In the genomic region with DNA sequence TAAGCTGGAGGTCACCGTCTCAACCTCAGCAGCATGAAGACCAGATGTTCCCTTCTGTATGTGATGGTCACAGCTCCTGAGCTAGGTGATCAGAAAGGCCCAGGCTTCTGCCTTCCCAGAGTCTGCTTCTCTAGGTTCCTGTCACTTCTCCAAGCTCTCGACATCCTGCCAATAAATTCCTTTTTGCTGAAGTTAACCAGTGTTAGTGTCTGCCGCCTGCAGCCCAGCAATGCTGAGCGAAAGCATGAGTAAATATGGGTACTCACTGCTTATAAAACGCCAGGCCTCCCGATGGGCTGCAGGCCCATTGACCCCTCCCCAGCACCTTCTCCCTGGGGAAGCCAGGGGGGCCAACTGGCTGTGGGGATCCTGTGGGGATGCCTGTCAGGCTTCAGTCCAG, we compare ENCODE assay signal across 8 mouse cellular contexts.
A peak's percentile ranks its signal among the peaks of the same experiment; 100 is the strongest.
DNase-seq lines count a peak whose midpoint lies in the region; ATAC-seq and TF ChIP-seq lines count a peak whose summit lies in the region.

No protein-coding gene starts in this region.

- no peak overlapping the region for H3K9ac ChIP-seq in neural tube, embryonic 13.5 days
- no peak overlapping the region for H3K9ac ChIP-seq in heart, embryonic 16.5 days (ENCODE audit: low read length)
- no peak overlapping the region for H3K9ac ChIP-seq in stomach, postnatal 0 days (ENCODE audit: low read length)

- 0 out of 2 replicates have a peak, but pooled peaks have one; percentile 3 for TF ChIP-seq CTCF in stomach, postnatal 0 days (IDR thresholded peaks at IDR 0.05; ENCODE audit: low read depth)

- no peak for TF ChIP-seq EP300 in stomach, postnatal 0 days (optimal IDR thresholded peaks at IDR 0.05)

- 0 out of 2 replicates have a peak overlapping the region, but pooled peaks have one; percentile 2 for H3K27ac ChIP-seq in neural tube, embryonic 13.5 days (replicated peaks)
- H3K27ac ChIP-seq in heart, embryonic 16.5 days (ENCODE audit: low read length) = peak overlapping the region; percentile 30; the same call in 1 of the 2 replicates
- peak overlapping the region; percentile 94 for H3K27ac ChIP-seq in stomach, postnatal 0 days (replicated peaks)

- H3K27me3 ChIP-seq in neural tube, embryonic 13.5 days = no peaks in the 10 kb centered on the region
- no peaks in the 10 kb centered on the region for H3K27me3 ChIP-seq in heart, embryonic 16.5 days (ENCODE audit: control insufficient read depth, insufficient read depth, low read length)
- no peaks in the 10 kb centered on the region for H3K27me3 ChIP-seq in stomach, postnatal 0 days (ENCODE audit: control insufficient read depth, insufficient read depth, low read length)

- H3K4me3 ChIP-seq in neural tube, embryonic 13.5 days = no peak overlapping the region
- no peak overlapping the region for H3K4me3 ChIP-seq in heart, embryonic 16.5 days (ENCODE audit: low read length)
- H3K4me3 ChIP-seq in stomach, postnatal 0 days (ENCODE audit: low read depth, low read length) = no peak overlapping the region

- peaks cover 59% of the 10 kb centered on the region for H3K4me1 ChIP-seq in neural tube, embryonic 13.5 days (replicated peaks)
- H3K4me1 ChIP-seq in heart, embryonic 16.5 days (ENCODE audit: control insufficient read depth, insufficient read depth, low read length) = peaks cover 18% of the 10 kb centered on the region
- H3K4me1 ChIP-seq in stomach, postnatal 0 days (replicated peaks; ENCODE audit: control insufficient read depth, insufficient read depth) = peaks cover 11% of the 10 kb centered on the region; the same call in 1 of the 2 replicates

- ATAC-seq in cerebellum, adult (ENCODE audit: insufficient number of reproducible peaks, low FRiP score, low TSS enrichment) = no peak
- ATAC-seq in neural tube, embryonic 13.5 days (ENCODE audit: low read depth) = no peak
- no peak for ATAC-seq in heart, embryonic 16.5 days (replicated peaks; ENCODE audit: extremely low read depth, insufficient read depth, low FRiP score)
- ATAC-seq in stomach, postnatal 0 days (ENCODE audit: low FRiP score, low TSS enrichment) = no peak
- ATAC-seq in activated CD4-positive, CD25-positive, alpha-beta regulatory T cell, adult 4 months = no peak

- WGBS in neural tube, embryonic 13.5 days = 34% methylated on average over 6 of the region's 6 CpGs
- 34% methylated on average over 6 of the region's 6 CpGs for WGBS in heart, embryonic 16.5 days
- WGBS in stomach, postnatal 0 days = 28% methylated on average over 6 of the region's 6 CpGs

- no peaks in the 10 kb centered on the region for H3K9me3 ChIP-seq in neural tube, embryonic 13.5 days
- no peaks in the 10 kb centered on the region for H3K9me3 ChIP-seq in heart, embryonic 16.5 days (replicated peaks; ENCODE audit: control insufficient read depth, low read length)
- H3K9me3 ChIP-seq in stomach, postnatal 0 days (ENCODE audit: control insufficient read depth, low read length) = no peaks in the 10 kb centered on the region

- peak; percentile 29 for DNase-seq in cerebellum, adult 11 months
- DNase-seq in neural tube, embryonic 10.5 days (ENCODE audit: extremely low spot score, low spot score) = no peak
- DNase-seq in stomach, postnatal 0 days (ENCODE audit: low spot score) = no peak
- DNase-seq in MN1 (ENCODE audit: low spot score) = no peak

- H3K36me3 ChIP-seq in neural tube, embryonic 13.5 days = no peaks in the 10 kb centered on the region
- no peaks in the 10 kb centered on the region for H3K36me3 ChIP-seq in heart, embryonic 16.5 days (ENCODE audit: control insufficient read depth, insufficient read depth)
- no peaks in the 10 kb centered on the region for H3K36me3 ChIP-seq in stomach, postnatal 0 days (ENCODE audit: control insufficient read depth, insufficient read depth, low read length)

- H3K4me2 ChIP-seq in neural tube, embryonic 13.5 days = no peak overlapping the region
- H3K4me2 ChIP-seq in heart, embryonic 16.5 days (ENCODE audit: low read depth, low read length) = no peak overlapping the region
- no peak overlapping the region for H3K4me2 ChIP-seq in stomach, postnatal 0 days (replicated peaks; ENCODE audit: low read depth)

Comparison
In these comparisons a context has a peak if more than half of its experiments do, and no peak if none do; other contexts are left out.
1. H3K27ac ChIP-seq: peak in every context shown above with its lines; median percentile 94 in stomach, postnatal 0 days; 30 in heart, embryonic 16.5 days; 2 in neural tube, embryonic 13.5 days.